Mouse (Mus musculus) liver, adult 2 months (tissue): ENCODE measurements around the gene Kcna1. TPM values are rescaled to one million over a fixed set of nuclear protein-coding genes. Genes with fewer than 3 reads are reported as not detected.

Experiments
- DNase-seq: peaks from one replicate; pipeline ENCODE4 v3.0.0-alpha.2; 2011; ENCODE audit warnings: low read depth, low spot score; ENCODE audit errors: extremely low read depth
- H3K27ac ChIP-seq: fragments of 200-500 bp; replicated peaks from 2 replicates; pipeline ENCODE4 v1.5.1; 2012; ENCODE audit warnings: low read depth, mild to moderate bottlenecking, control low read depth, inconsistent platforms, low read length; ENCODE audit not compliant: insufficient read depth
- H3K27me3 ChIP-seq: fragments of 200-500 bp; 2 replicates; pipeline ENCODE4 v1.6.1; 2012; ENCODE audit warnings: mild to moderate bottlenecking, moderate library complexity, low read length, inconsistent platforms; ENCODE audit not compliant: control insufficient read depth, insufficient read depth
- H3K36me3 ChIP-seq: fragments of 200-500 bp; 2 replicates; pipeline ENCODE4 v1.6.1; 2012; ENCODE audit warnings: low read length, inconsistent platforms; ENCODE audit not compliant: control insufficient read depth, insufficient read depth
- H3K4me1 ChIP-seq: fragments of 200-500 bp; 2 replicates; pipeline ENCODE4 v1.6.1; 2011; ENCODE audit warnings: low read length; ENCODE audit not compliant: control insufficient read depth, insufficient read depth
- H3K4me3 ChIP-seq: fragments of 200-500 bp; 2 replicates; pipeline ENCODE4 v1.5.1; 2011; ENCODE audit warnings: low read depth, mild to moderate bottlenecking, control low read depth, low read length, moderate library complexity; ENCODE audit not compliant: insufficient read depth
- H3K79me2 ChIP-seq: fragments of 200-500 bp; 2 replicates; pipeline ENCODE4 v1.6.1; 2012; ENCODE audit warnings: inconsistent platforms, mild to moderate bottlenecking, low read length, moderate library complexity; ENCODE audit not compliant: control insufficient read depth, insufficient read depth
- H3K9ac ChIP-seq: fragments of 200-500 bp; 2 replicates; pipeline ENCODE4 v1.6.1; 2012; ENCODE audit warnings: low read depth, mild to moderate bottlenecking, control low read depth, inconsistent platforms, low read length
- CTCF ChIP-seq: fragments of 200-500 bp; IDR thresholded peaks from 2 replicates; pipeline ENCODE4 v1.5.1; 2011; ENCODE audit warnings: low read depth, low read length, control low read depth
- POLR2A ChIP-seq: fragments of 200-500 bp; IDR thresholded peaks from 2 replicates; pipeline ENCODE4 v1.6.1; 2011; ENCODE audit warnings: low read length, control low read depth; ENCODE audit not compliant: insufficient read depth; ENCODE audit errors: extremely low read depth
- WGBS: fragments of 180-500 bp; shearing (Covaris S2); methylation state at CpG from one replicate; pipeline ENCODE4 v1.1.7; 2018; 5-methylcytosine and 5-hydroxymethylcytosine counted together
- polyA plus RNA-seq: library from polyadenylated mRNA; depleted of rRNA; stranded (reverse); fragments of >200 nt; gene quantifications from 2 replicates; pipeline ENCODE4 v1.2.3, GENCODE M21; 2012; rRNA removed
- total RNA-seq: library from RNA; depleted of rRNA; stranded (reverse); fragments of >200 nt; gene quantifications from 2 replicates; pipeline ENCODE4 v1.2.3, GENCODE M21; 2014; rRNA removed

The Kcna1 gene
- total and polyA plus RNA-seq, 2 experiments: 0.09 TPM; not detected in 1

GRCm38 (mm10) chr6:126595805-126596629 is 50.2 kb downstream of the Kcna1 start:
- no peak overlapping the region for H3K4me3 ChIP-seq
- no peaks in the 10 kb centered on the region for H3K27me3 ChIP-seq
- H3K36me3 ChIP-seq: no peaks in the 10 kb centered on the region
- no peak for DNase-seq
- no peak overlapping the region for H3K27ac ChIP-seq
- WGBS: 81% methylated on average over 18 of the region's 18 CpGs
- TF ChIP-seq CTCF (no peak), POLR2A (no peak)
- H3K79me2 ChIP-seq: no peaks in the 10 kb centered on the region
- H3K9ac ChIP-seq: no peak overlapping the region
- H3K4me1 ChIP-seq: no peaks in the 10 kb centered on the region

- WGBS: 38% methylated on average over 5 of the region's 5 CpGs
- Histone ChIP-seq H3K4me3 (no peak overlapping the region), H3K27ac (no peak overlapping the region), H3K79me2 (no peaks in the 10 kb centered on the region), H3K36me3 (no peaks in the 10 kb centered on the region), H3K9ac (no peak overlapping the region), H3K4me1 (no peaks in the 10 kb centered on the region), H3K27me3 (no peaks in the 10 kb centered on the region)
- TF ChIP-seq POLR2A (no peak), CTCF (no peak)
- no peak for DNase-seq
Measured at GRCm38 (mm10) chr6:126595130-126595529, 51.1 kb downstream of the Kcna1 start.

GRCm38 (mm10) chr6:126594365-126594764 is 51.8 kb downstream of the Kcna1 start:
- Histone ChIP-seq H3K27me3 (no peaks in the 10 kb centered on the region), H3K9ac (no peak overlapping the region), H3K36me3 (no peaks in the 10 kb centered on the region), H3K27ac (no peak overlapping the region), H3K4me1 (no peaks in the 10 kb centered on the region), H3K79me2 (no peaks in the 10 kb centered on the region), H3K4me3 (no peak overlapping the region)
- no peak for DNase-seq
- TF ChIP-seq POLR2A (no peak), CTCF (no peak)
- WGBS: 76% methylated on average over 8 of the region's 8 CpGs

GRCm38 (mm10) chr6:126593336-126593735 is 52.8 kb downstream of the Kcna1 start:
- no peaks in the 10 kb centered on the region for H3K27me3 ChIP-seq
- H3K27ac ChIP-seq: no peak overlapping the region
- no peak for TF ChIP-seq POLR2A
- 79% methylated on average over 4 of the region's 4 CpGs for WGBS
- no peaks in the 10 kb centered on the region for H3K36me3 ChIP-seq
- H3K4me3 ChIP-seq: no peak overlapping the region
- no peaks in the 10 kb centered on the region for H3K79me2 ChIP-seq
- DNase-seq: no peak
- H3K9ac ChIP-seq: no peak overlapping the region
- no peaks in the 10 kb centered on the region for H3K4me1 ChIP-seq

Other genes starting within 250 kb of the Kcna1 start
- under 0.01 TPM in 1 of 2 replicates, not detected in the other for gene Kcna5, start 111.0 kb downstream of the Kcna1 start, total RNA-seq
- gene Kcna5, start 111.0 kb downstream of the Kcna1 start, polyA plus RNA-seq: not detected in 2 replicates
- gene Kcna6, start 94.3 kb upstream of the Kcna1 start, total RNA-seq: under 0.01 TPM in 1 of 2 replicates, not detected in the other
- gene Kcna6, start 94.3 kb upstream of the Kcna1 start, polyA plus RNA-seq: 0.02 TPM in 1 of 2 replicates, not detected in the other
- gene Ndufa9, start 202.8 kb upstream of the Kcna1 start, total RNA-seq: 143 and 144 TPM in 2 replicates
- gene Ndufa9, start 202.8 kb upstream of the Kcna1 start, polyA plus RNA-seq: 125 and 132 TPM in 2 replicates
- gene Akap3, start 206.7 kb upstream of the Kcna1 start, total RNA-seq: 0.09 TPM in 1 of 2 replicates, not detected in the other
- gene Akap3, start 206.7 kb upstream of the Kcna1 start, polyA plus RNA-seq: 0.02 TPM in 1 of 2 replicates, not detected in the other